Mouse (Mus musculus) kidney, adult 2 months (tissue): ENCODE measurements around the gene Topbp1. TPM values are rescaled to one million over a fixed set of nuclear protein-coding genes. Genes with fewer than 3 reads are reported as not detected.

ENCODE experiments used
- DNase-seq: peaks from one replicate; pipeline ENCODE4 v3.0.0; 2021
- H3K27ac ChIP-seq: fragments of 200-500 bp; 2 replicates; pipeline ENCODE4 v1.5.1; 2012; ENCODE audit warnings: low read depth, low read length, control low read depth, inconsistent platforms; ENCODE audit not compliant: insufficient read depth
- H3K27me3 ChIP-seq: fragments of 200-500 bp; replicated peaks from 2 replicates; pipeline ENCODE4 v1.6.1; 2012; ENCODE audit warnings: mild to moderate bottlenecking, moderate library complexity, low read length, inconsistent platforms; ENCODE audit not compliant: control insufficient read depth, insufficient read depth
- H3K36me3 ChIP-seq: fragments of 200-500 bp; 2 replicates; pipeline ENCODE4 v1.6.1; 2012; ENCODE audit warnings: mild to moderate bottlenecking, moderate library complexity, low read length, inconsistent platforms; ENCODE audit not compliant: control insufficient read depth, insufficient read depth
- H3K4me1 ChIP-seq: fragments of 200-500 bp; 2 replicates; pipeline ENCODE4 v1.6.1; 2011; ENCODE audit warnings: low read length; ENCODE audit not compliant: control insufficient read depth, insufficient read depth
- H3K4me3 ChIP-seq: fragments of 200-500 bp; 2 replicates; pipeline ENCODE4 v1.5.1; 2011; ENCODE audit warnings: mild to moderate bottlenecking, low read depth, low read length, control low read depth; ENCODE audit not compliant: insufficient read depth
- CTCF ChIP-seq: fragments of 200-500 bp; conservative IDR thresholded peaks from 2 replicates; pipeline ENCODE4 v1.5.1; 2011; ENCODE audit warnings: low read depth, mild to moderate bottlenecking, control low read depth, low read length, moderate library complexity, mixed read lengths; ENCODE audit not compliant: insufficient read depth, insufficient read length
- POLR2A ChIP-seq: fragments of 200-500 bp; IDR thresholded peaks from one replicate; pipeline ENCODE4 v1.6.1; 2011; ENCODE audit warnings: low read depth, low read length, control low read depth
- WGBS: fragments of 180-500 bp; shearing (Covaris S2); methylation state at CpG from one replicate; pipeline ENCODE4 v1.1.7; 2018; 5-methylcytosine and 5-hydroxymethylcytosine counted together
- polyA plus RNA-seq: library from polyadenylated mRNA; depleted of rRNA; stranded (reverse); fragments of >200 nt; gene quantifications from 2 replicates; pipeline ENCODE4 v1.2.3, GENCODE M21; 2012; rRNA removed

The Topbp1 gene
- polyA plus RNA-seq: 4.4 and 4.7 TPM in 2 replicates

GRCm38 (mm10) chr9:103304927-103305326, at the start of gene Topbp1, which contains the start of gene 1300017J02Rik:
Gene Topbp1 (plus strand): TSS chr9:103305215.
Gene 1300017J02Rik (minus strand): TSS chr9:103305082.
- WGBS: under 1% methylated on average over 49 of the region's 49 CpGs
- peak; percentile 86 for TF ChIP-seq POLR2A
- TF ChIP-seq CTCF: no peak
- Histone ChIP-seq H3K4me3 (peak within 1 kb of the TSS; percentile 99), H3K4me1 (peaks cover 3% of the 10 kb centered on the region; the same call in 1 of the 2 replicates), H3K36me3 (no peaks in the 10 kb centered on the region), H3K27me3 (no peaks in the 10 kb centered on the region), H3K27ac (peak within 1 kb of the TSS; percentile 95)
- DNase-seq: peak; percentile 93

- no peaks in the 10 kb centered on the region for H3K36me3 ChIP-seq
- H3K4me1 ChIP-seq: no peaks in the 10 kb centered on the region
- H3K27ac ChIP-seq: no peak overlapping the region
- H3K27me3 ChIP-seq: no peaks in the 10 kb centered on the region
- 90% methylated on average over 4 of the region's 4 CpGs for WGBS
- DNase-seq: no peak
- H3K4me3 ChIP-seq: no peak overlapping the region
- TF ChIP-seq CTCF: no peak; the same call in 1 of the 2 replicates
- TF ChIP-seq POLR2A: no peak
These were observed 39.2 kb upstream of the Topbp1 start for GRCm38 (mm10) chr9:103265778-103266177.

DNA sequence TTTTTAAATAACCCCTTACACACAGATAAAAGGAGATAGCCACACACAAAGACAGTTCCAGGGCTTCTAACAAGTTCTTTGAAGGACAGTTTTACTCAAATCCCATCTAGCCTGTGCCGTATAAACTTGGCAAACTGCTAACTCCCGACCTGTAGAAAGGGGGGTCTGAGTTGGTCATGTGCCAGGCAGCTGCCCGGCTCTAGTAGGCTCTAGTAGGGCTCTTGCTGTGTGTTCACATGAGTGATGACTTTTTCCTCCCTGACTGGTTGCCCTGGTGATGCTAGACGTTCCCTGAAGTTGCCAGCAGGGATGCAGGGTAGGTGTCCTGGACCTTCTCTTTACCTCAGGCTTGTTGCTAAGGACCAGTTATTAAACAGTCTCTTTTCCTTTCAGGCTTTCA, 33.9 kb upstream of the Topbp1 start:
- Histone ChIP-seq H3K27ac (no peak overlapping the region), H3K36me3 (no peaks in the 10 kb centered on the region), H3K4me3 (no peak overlapping the region), H3K27me3 (no peaks in the 10 kb centered on the region), H3K4me1 (no peaks in the 10 kb centered on the region)
- no peak for DNase-seq
- WGBS: 19% methylated on average over 4 of the region's 4 CpGs
- TF ChIP-seq CTCF (no peak), POLR2A (no peak)

DNA sequence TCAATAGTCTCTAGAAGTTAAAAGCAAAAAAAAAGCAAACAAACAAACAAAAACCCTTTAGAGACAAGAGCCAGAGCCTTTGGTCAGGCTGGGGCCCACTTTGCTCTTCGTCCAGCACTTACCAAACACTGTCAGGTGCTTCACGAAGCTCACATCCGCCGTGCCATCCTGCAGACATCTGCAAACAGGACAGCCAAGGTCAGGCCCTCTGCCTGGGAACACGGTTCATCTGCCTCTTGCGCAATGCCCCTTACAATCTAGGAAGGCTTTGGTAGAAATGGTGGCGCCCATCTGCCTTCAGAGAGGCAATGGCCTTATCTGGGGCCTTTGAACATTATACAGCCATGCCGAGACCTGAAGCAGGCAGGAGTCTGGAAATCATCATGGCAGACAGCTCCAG, 30.2 kb upstream of the Topbp1 start:
- no peak overlapping the region for H3K4me3 ChIP-seq
- no peaks in the 10 kb centered on the region for H3K4me1 ChIP-seq
- H3K27ac ChIP-seq: no peak overlapping the region
- TF ChIP-seq CTCF (no peak), POLR2A (no peak)
- no peak for DNase-seq
- 88% methylated on average over 8 of the region's 8 CpGs for whole genome bisulfite sequencing
- H3K27me3 ChIP-seq: no peaks in the 10 kb centered on the region
- H3K36me3 ChIP-seq: no peaks in the 10 kb centered on the region

GRCm38 (mm10) chr9:103275676-103276075, 29.3 kb upstream of the Topbp1 start:
- no peaks in the 10 kb centered on the region for H3K4me1 ChIP-seq
- TF ChIP-seq CTCF: no peak
- TF ChIP-seq POLR2A: no peak

DNA sequence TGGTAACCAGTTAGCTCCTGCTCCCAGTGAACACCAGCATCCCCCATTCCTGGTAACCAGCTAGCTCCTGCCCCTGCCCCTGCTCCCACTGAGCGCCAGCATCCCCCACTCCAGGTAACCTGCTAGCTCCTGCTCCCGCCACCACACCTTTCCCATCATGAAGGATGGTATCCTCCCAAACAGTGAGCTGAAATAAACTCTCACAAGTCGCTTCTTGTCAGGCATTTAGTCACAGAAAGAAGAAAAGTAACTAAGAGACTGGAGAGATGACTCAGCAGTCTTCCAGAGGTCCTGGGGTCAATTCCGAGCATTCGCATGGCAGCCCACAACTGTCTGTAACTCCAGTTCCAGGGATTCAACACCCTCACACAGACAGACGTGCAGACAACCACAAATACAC, 28.1 kb upstream of the Topbp1 start:
- no peaks in the 10 kb centered on the region for H3K4me1 ChIP-seq
- TF ChIP-seq POLR2A (no peak), CTCF (no peak)
- no peak for DNase-seq
- 87% methylated on average over 6 of the region's 6 CpGs for WGBS
- no peaks in the 10 kb centered on the region for H3K27me3 ChIP-seq
- H3K36me3 ChIP-seq: no peaks in the 10 kb centered on the region
- H3K27ac ChIP-seq: no peak overlapping the region
- no peak overlapping the region for H3K4me3 ChIP-seq

More at GRCm38 (mm10) chr9:103275676-103276075, 29.3 kb upstream of the Topbp1 start:
- Histone ChIP-seq H3K27ac (no peak overlapping the region), H3K36me3 (no peaks in the 10 kb centered on the region), H3K4me3 (no peak overlapping the region), H3K27me3 (no peaks in the 10 kb centered on the region)
- 85% methylated on average over 1 of the region's 1 CpGs for WGBS
- DNase-seq: no peak

- TF ChIP-seq CTCF (no peak), POLR2A (no peak)
- no peaks in the 10 kb centered on the region for H3K4me1 ChIP-seq
- H3K36me3 ChIP-seq: no peaks in the 10 kb centered on the region
- no peaks in the 10 kb centered on the region for H3K27me3 ChIP-seq
- no peak overlapping the region for H3K27ac ChIP-seq
- no peak overlapping the region for H3K4me3 ChIP-seq
- no peak for DNase-seq
- WGBS: 56% methylated on average over 4 of the region's 4 CpGs
These were observed 18.6 kb upstream of the Topbp1 start for GRCm38 (mm10) chr9:103286396-103286795.
